ENCODE assay signal across 29 mouse cellular contexts in genomic region chr5:130165213-130165612, GRCm38 (mm10). TPM values are rescaled to one million over a fixed set of nuclear protein-coding genes. Genes with fewer than 3 reads are reported as not detected.
DNase-seq lines count a peak whose midpoint lies in the region; ATAC-seq and TF ChIP-seq lines count a peak whose summit lies in the region.
"Had no signal": no experiment of that assay in that cellular context is flagged by ENCODE, and none has a peak within 500 bp of the region (broad histone marks: within the 10 kb centered on the region; RNA-seq: fewer than 3 reads in every experiment).

No protein-coding gene starts in this region.

- no peak for TF ChIP-seq EP300 in MEL (IDR thresholded peaks at IDR 0.05; ENCODE audit: low read depth in 1 of 2, low read length in 2 of 2)

- no peaks in the 10 kb centered on the region for H3K9me3 ChIP-seq in MEL (replicated peaks; ENCODE audit: insufficient read depth, low read length)
- no peaks in the 10 kb centered on the region for H3K9me3 ChIP-seq in liver, embryonic 12.5 days (replicated peaks)
- no peaks in the 10 kb centered on the region for H3K9me3 ChIP-seq in liver, embryonic 15.5 days (replicated peaks)
- H3K9me3 ChIP-seq in forebrain, embryonic 13.5 days (replicated peaks): no peaks in the 10 kb centered on the region
- H3K9me3 ChIP-seq: embryonic facial prominence, embryonic 13.5 days; forebrain, embryonic 10.5 days; heart, embryonic 12.5 days; heart, embryonic 15.5 days had no signal

- H3K4me1 ChIP-seq in MEL (ENCODE audit: control insufficient read depth in 1 of 2, insufficient read depth in 2 of 2, low read length in 2 of 2): peaks cover 6 to 9% of the 10 kb centered on the region in 2 experiments
- peaks cover 56% of the 10 kb centered on the region for H3K4me1 ChIP-seq in liver, embryonic 12.5 days
- H3K4me1 ChIP-seq in liver, embryonic 15.5 days (replicated peaks): peaks cover 55% of the 10 kb centered on the region
- H3K4me1 ChIP-seq in forebrain, embryonic 13.5 days: no peaks in the 10 kb centered on the region
- H3K4me1 ChIP-seq: embryonic facial prominence, embryonic 13.5 days; forebrain, embryonic 10.5 days had no signal

- no peaks in the 10 kb centered on the region for H3K79me2 ChIP-seq in MEL (ENCODE audit: control insufficient read depth, insufficient read depth, low read length, poor library complexity)

- no peak for DNase-seq in MEL (ENCODE audit: low read depth, low spot score)
- DNase-seq in urinary bladder, postnatal 25 days (ENCODE audit: low spot score): no peak
- DNase-seq in spleen, postnatal 14 days (ENCODE audit: low spot score in 2 of 2): no peak
- DNase-seq in yolk sac, embryonic 10.5 days (ENCODE audit: low spot score): no peak
- DNase-seq: adrenal gland, postnatal 10 days; adrenal gland, postnatal 36 days; cerebellum, adult 18-20 months; cerebellum, adult 9-10 months; cerebellum, postnatal 14 days; forebrain, postnatal 0 days; gastrocnemius, adult 2 months; gastrocnemius, postnatal 14 days; heart, adult 11 months; heart, postnatal 10 days; heart, postnatal 4 days had no signal

- no peak for TF ChIP-seq POLR2A in MEL (IDR thresholded peaks at IDR 0.05; ENCODE audit: control insufficient read depth in 1 of 2, insufficient read depth in 1 of 2, low read depth in 1 of 2, low read length in 2 of 2, poor library complexity in 1 of 2)

- H3K4me3 ChIP-seq in MEL (ENCODE audit: control insufficient read depth in 1 of 2, insufficient read depth in 1 of 2, low read depth in 2 of 2, low read length in 2 of 2): no peak overlapping the region
- H3K4me3 ChIP-seq in liver, embryonic 12.5 days: no peak overlapping the region
- no peak overlapping the region for H3K4me3 ChIP-seq in liver, embryonic 15.5 days (replicated peaks)
- H3K4me3 ChIP-seq in forebrain, embryonic 13.5 days: no peak overlapping the region
- H3K4me3 ChIP-seq: embryonic facial prominence, embryonic 13.5 days; erythroblast, embryonic 14.5 days; forebrain, embryonic 10.5 days; gastrocnemius, adult 2 months; heart, embryonic 12.5 days; heart, embryonic 15.5 days had no signal

- TF ChIP-seq CTCF in MEL (IDR thresholded peaks at IDR 0.05 in 2 of 3, conservative IDR thresholded peaks at IDR 0.05 in 1 of 3; ENCODE audit: control insufficient read depth in 1 of 3, insufficient read depth in 1 of 3, low read depth in 2 of 3, low read length in 3 of 3, poor library complexity in 1 of 3, severe bottlenecking in 1 of 3): no peak

- no peak for TF ChIP-seq RAD21 in MEL (IDR thresholded peaks at IDR 0.05; ENCODE audit: low read depth, low read length)

- peaks cover 0 to 12% of the 10 kb centered on the region in 2 experiments; a peak in 2 of 4 replicates for H3K36me3 ChIP-seq in MEL (ENCODE audit: control insufficient read depth in 1 of 2, insufficient read depth in 2 of 2, low read length in 2 of 2)
- H3K36me3 ChIP-seq in liver, embryonic 12.5 days: no peaks in the 10 kb centered on the region
- H3K36me3 ChIP-seq in liver, embryonic 15.5 days (replicated peaks): no peaks in the 10 kb centered on the region
- no peaks in the 10 kb centered on the region for H3K36me3 ChIP-seq in forebrain, embryonic 13.5 days (ENCODE audit: poor library complexity, severe bottlenecking)
- H3K36me3 ChIP-seq: embryonic facial prominence, embryonic 13.5 days; forebrain, embryonic 10.5 days; heart, embryonic 12.5 days; heart, embryonic 15.5 days had no signal

- H3K4me2 ChIP-seq in liver, embryonic 12.5 days: no peak overlapping the region
- no peak overlapping the region for H3K4me2 ChIP-seq in liver, embryonic 15.5 days
- H3K4me2 ChIP-seq in forebrain, embryonic 13.5 days: no peak overlapping the region
- H3K4me2 ChIP-seq: embryonic facial prominence, embryonic 13.5 days; heart, embryonic 12.5 days; heart, embryonic 15.5 days; hindbrain, embryonic 14.5 days had no signal

- H3K27ac ChIP-seq in MEL (ENCODE audit: control insufficient read depth, low read depth, low read length): no peak overlapping the region
- peak overlapping the region; percentile 57; the same call in 1 of the 2 replicates for H3K27ac ChIP-seq in liver, embryonic 12.5 days
- H3K27ac ChIP-seq in liver, embryonic 15.5 days (replicated peaks): peak overlapping the region; percentile 64
- no peak overlapping the region for H3K27ac ChIP-seq in forebrain, embryonic 13.5 days
- H3K27ac ChIP-seq: embryonic facial prominence, embryonic 13.5 days; forebrain, embryonic 10.5 days; gastrocnemius, adult 2 months; heart, embryonic 15.5 days; hindbrain, embryonic 14.5 days; hindbrain, postnatal 0 days had no signal

- H3K9ac ChIP-seq in MEL (ENCODE audit: control insufficient read depth, low read depth, low read length, poor library complexity, severe bottlenecking): no peak overlapping the region
- no peak overlapping the region for H3K9ac ChIP-seq in liver, embryonic 12.5 days
- peak overlapping the region; percentile 20; the same call in 1 of the 2 replicates for H3K9ac ChIP-seq in liver, embryonic 15.5 days
- no peak overlapping the region for H3K9ac ChIP-seq in forebrain, embryonic 13.5 days
- H3K9ac ChIP-seq: embryonic facial prominence, embryonic 13.5 days; forebrain, postnatal 0 days; heart, embryonic 12.5 days; heart, embryonic 15.5 days; hindbrain, embryonic 14.5 days had no signal

- peak; percentile 61; the same call in 1 of the 2 replicates for ATAC-seq in liver, embryonic 12.5 days
- peak; percentile 45; the same call in 1 of the 2 replicates for ATAC-seq in liver, embryonic 15.5 days (ENCODE audit: insufficient read depth)
- ATAC-seq in megakaryocyte progenitor cell, adult 5-6 weeks (replicated peaks; ENCODE audit: poor library complexity): peak; percentile 47
- ATAC-seq in forebrain, embryonic 13.5 days: no peak
- ATAC-seq: CD4-positive, CD25-positive, alpha-beta regulatory T cell, adult 4 months; forebrain, embryonic 14.5 days; forebrain, postnatal 0 days; hindbrain, postnatal 0 days; Patski had no signal

- 38% methylated on average over 4 of the region's 4 CpGs for WGBS in liver, embryonic 12.5 days (ENCODE audit: insufficient replicate concordance)
- 30% methylated on average over 4 of the region's 4 CpGs for WGBS in liver, embryonic 15.5 days (ENCODE audit: insufficient replicate concordance)
- 78% methylated on average over 4 of the region's 4 CpGs for WGBS in forebrain, embryonic 13.5 days

- no peaks in the 10 kb centered on the region for H3K27me3 ChIP-seq in MEL (ENCODE audit: control insufficient read depth in 1 of 2, insufficient read depth in 2 of 2, low read length in 2 of 2)
- no peaks in the 10 kb centered on the region for H3K27me3 ChIP-seq in liver, embryonic 12.5 days (replicated peaks)
- no peaks in the 10 kb centered on the region for H3K27me3 ChIP-seq in liver, embryonic 15.5 days
- no peaks in the 10 kb centered on the region for H3K27me3 ChIP-seq in forebrain, embryonic 13.5 days
- H3K27me3 ChIP-seq: embryonic facial prominence, embryonic 13.5 days; heart, embryonic 15.5 days; Patski had no signal

TF ChIP-seq in MEL, 35 proteins besides CTCF, POLR2A, EP300 and RAD21:
- TF ChIP-seq MAZ (IDR thresholded peaks at IDR 0.05; ENCODE audit: low read depth, low read length): no peak
- TF ChIP-seq MYC (IDR thresholded peaks at IDR 0.05; ENCODE audit: low read depth, low read length): no peak
- peak; percentile 12; the same call in 1 of the 2 replicates for TF ChIP-seq GATA1 (IDR thresholded peaks at IDR 0.05; ENCODE audit: low read depth, low read length)

RNA-seq across cellular contexts. Expression of gene Rabgef1, which starts 6.4 kb away (rescaled TPM):
- total RNA-seq in MEL (2012; rRNA removed): 24.3 and 25.8 TPM in 2 replicates
- polyA plus RNA-seq in MEL (2012; ENCODE audit: insufficient read depth in 1 of 2, insufficient read length in 2 of 2, low read depth in 1 of 2, low replicate concordance in 2 of 2, missing spikeins in 1 of 2): 10 to 100 TPM in 1 of 2 experiments, not detected in 1; 35.1 TPM
- polyA plus RNA-seq in liver, embryonic 12.5 days (2016; fragmentation: Nextera tagmentation; extraction: Ambion mirVana): 31.9 and 34.5 TPM in 2 replicates
- 22.7 and 25.2 TPM in 2 replicates for polyA plus RNA-seq in liver, embryonic 15.5 days (2015; fragmentation: Nextera tagmentation; extraction: Ambion mirVana)
- total RNA-seq in megakaryocyte progenitor cell, adult 5-6 weeks (2015): 16.0 and 20.1 TPM in 2 replicates
- total RNA-seq in megakaryocyte progenitor cell, adult 5-6 weeks (2017): 16.2 and 28.2 TPM in 2 replicates
- polyA plus RNA-seq in forebrain, embryonic 13.5 days (2015; fragmentation: Nextera tagmentation; extraction: Ambion mirVana): 32.8 and 34.6 TPM in 2 replicates

RNA-seq across cellular contexts. Expression of gene Kctd7, which starts 20.6 kb away (rescaled TPM):
- total RNA-seq in MEL (2012; rRNA removed): 6.4 and 7.0 TPM in 2 replicates
- 1 to 10 TPM in 1 of 2 experiments, not detected in 1; 5.8 TPM for polyA plus RNA-seq in MEL (2012; ENCODE audit: insufficient read depth in 1 of 2, insufficient read length in 2 of 2, low read depth in 1 of 2, low replicate concordance in 2 of 2, missing spikeins in 1 of 2)
- polyA plus RNA-seq in liver, embryonic 12.5 days (2016; fragmentation: Nextera tagmentation; extraction: Ambion mirVana): 7.8 and 8.0 TPM in 2 replicates
- polyA plus RNA-seq in liver, embryonic 15.5 days (2015; fragmentation: Nextera tagmentation; extraction: Ambion mirVana): 6.0 and 6.6 TPM in 2 replicates
- total RNA-seq in megakaryocyte progenitor cell, adult 5-6 weeks (2015): 1.9 and 2.7 TPM in 2 replicates
- total RNA-seq in megakaryocyte progenitor cell, adult 5-6 weeks (2017): 2.3 and 5.3 TPM in 2 replicates
- 8.3 and 8.9 TPM in 2 replicates for polyA plus RNA-seq in forebrain, embryonic 13.5 days (2015; fragmentation: Nextera tagmentation; extraction: Ambion mirVana)

RNA-seq across cellular contexts. Expression of gene Tmem248, which starts 51.7 kb away (rescaled TPM):
- total RNA-seq in MEL (2012; rRNA removed): 50.5 and 58.2 TPM in 2 replicates
- polyA plus RNA-seq in MEL (2012; ENCODE audit: insufficient read depth in 1 of 2, insufficient read length in 2 of 2, low read depth in 1 of 2, low replicate concordance in 2 of 2, missing spikeins in 1 of 2): 10 to 100 TPM in 1 of 2 experiments, not detected in 1; 55.5 TPM
- polyA plus RNA-seq in liver, embryonic 12.5 days (2016; fragmentation: Nextera tagmentation; extraction: Ambion mirVana): 45.4 and 46.4 TPM in 2 replicates
- 22.7 and 26.2 TPM in 2 replicates for polyA plus RNA-seq in liver, embryonic 15.5 days (2015; fragmentation: Nextera tagmentation; extraction: Ambion mirVana)
- total RNA-seq in megakaryocyte progenitor cell, adult 5-6 weeks (2015): 61.7 and 64.2 TPM in 2 replicates
- 75.6 and 75.9 TPM in 2 replicates for total RNA-seq in megakaryocyte progenitor cell, adult 5-6 weeks (2017)
- polyA plus RNA-seq in forebrain, embryonic 13.5 days (2015; fragmentation: Nextera tagmentation; extraction: Ambion mirVana): 21.8 and 22.3 TPM in 2 replicates

Comparison
In these comparisons a context has a peak if more than half of its experiments do, and no peak if none do; other contexts are left out.
1. H3K27ac ChIP-seq: peak in liver, embryonic 12.5 days (single experiment) and liver, embryonic 15.5 days (single experiment); none in MEL (single experiment) and forebrain, embryonic 13.5 days (single experiment).